Mouse (Mus musculus) cerebellum, adult 2 months (tissue): ENCODE measurements around the gene Ikzf2. TPM values are rescaled to one million over a fixed set of nuclear protein-coding genes. Genes with fewer than 3 reads are reported as not detected.

Experiments
- DNase-seq, 2 experiments: peaks; one replicate each; pipeline ENCODE4 v3.0.0; 2021
- H3K27ac ChIP-seq: fragments of 200-500 bp; 2 replicates; pipeline ENCODE4 v1.5.1; 2012; ENCODE audit warnings: low read length, control low read depth, inconsistent platforms; ENCODE audit not compliant: insufficient read depth
- H3K27me3 ChIP-seq: fragments of 200-500 bp; 2 replicates; pipeline ENCODE4 v1.6.1; 2012; ENCODE audit warnings: inconsistent platforms, mild to moderate bottlenecking, low read length, moderate library complexity; ENCODE audit not compliant: control insufficient read depth, insufficient read depth
- H3K4me1 ChIP-seq: fragments of 200-500 bp; 2 replicates; pipeline ENCODE4 v1.6.1; 2011; ENCODE audit warnings: low read length; ENCODE audit not compliant: control insufficient read depth, insufficient read depth
- H3K4me3 ChIP-seq: fragments of 200-500 bp; replicated peaks from 2 replicates; pipeline ENCODE3; 2011; ENCODE audit warnings: mild to moderate bottlenecking, low read depth, low read length, control low read depth; ENCODE audit not compliant: insufficient read depth
- CTCF ChIP-seq: fragments of 200-500 bp; IDR thresholded peaks from 2 replicates; pipeline ENCODE4 v1.5.1; 2011; ENCODE audit warnings: low read depth, mild to moderate bottlenecking, control low read depth, low read length, moderate library complexity, borderline replicate concordance; ENCODE audit not compliant: insufficient read depth
- POLR2A ChIP-seq: fragments of 200-500 bp; IDR thresholded peaks from 2 replicates; pipeline ENCODE4 v1.6.1; 2011; ENCODE audit warnings: low read length, control low read depth, borderline replicate concordance; ENCODE audit not compliant: insufficient read depth
- WGBS: fragments of 180-500 bp; shearing (Covaris S2); methylation state at CpG from one replicate; pipeline ENCODE4 v1.1.7; 2018; 5-methylcytosine and 5-hydroxymethylcytosine counted together
- polyA plus RNA-seq: library from polyadenylated mRNA; depleted of rRNA; stranded (reverse); fragments of >200 nt; gene quantifications from 2 replicates; pipeline ENCODE4 v1.2.3, GENCODE M21; 2012; rRNA removed

Ikzf2 gene
- polyA plus RNA-seq, 1 experiment = 2.1 TPM

DNA sequence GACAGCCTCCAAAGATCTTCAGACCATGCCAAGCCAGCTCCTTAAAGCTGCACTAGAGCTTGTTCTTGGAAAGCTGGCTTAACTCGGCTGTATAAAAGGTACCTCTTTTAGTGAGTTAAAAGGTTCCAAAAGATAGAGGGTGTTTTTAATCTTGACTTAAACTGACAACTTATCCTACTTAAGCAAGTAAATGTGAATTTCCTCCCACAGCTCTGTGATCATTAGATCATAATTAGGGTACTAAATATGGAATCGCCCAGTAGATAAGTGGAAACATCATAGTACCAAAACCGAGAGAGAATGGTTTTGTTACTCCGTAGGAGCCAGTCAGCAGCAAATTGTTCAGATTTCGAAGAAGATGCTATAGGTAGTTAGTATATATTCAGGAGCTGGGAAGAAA lies 187.4 kb downstream of the Ikzf2 start:
- Histone ChIP-seq H3K4me1 (no peaks in the 10 kb centered on the region), H3K4me3 (no peak overlapping the region), H3K27ac (no peak overlapping the region), H3K27me3 (no peaks in the 10 kb centered on the region)
- no peak for DNase-seq
- WGBS = 91% methylated on average over 5 of the region's 5 CpGs
- TF ChIP-seq CTCF = no peak
- no peak for TF ChIP-seq POLR2A

DNA sequence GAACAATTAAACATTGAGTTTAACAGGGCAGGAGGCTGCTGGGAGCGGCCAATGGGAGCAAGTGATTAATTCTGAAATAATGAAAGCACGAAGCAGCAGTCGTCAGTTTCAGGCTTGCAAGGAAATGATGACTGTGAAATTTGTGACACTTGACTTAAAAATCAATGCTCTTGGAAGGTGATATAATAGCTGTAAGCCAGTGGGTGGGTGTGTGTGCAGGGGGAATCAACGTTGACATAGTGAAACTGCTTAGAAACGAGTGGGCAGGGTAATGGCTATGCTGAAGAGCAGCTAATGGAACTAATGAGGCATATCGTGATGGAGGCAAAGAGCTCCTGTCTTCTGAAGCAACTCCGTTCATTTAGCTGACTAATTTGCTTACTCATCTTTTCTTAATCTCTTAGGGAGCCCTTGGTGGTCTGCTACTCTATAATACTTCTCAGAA lies 188.2 kb downstream of the Ikzf2 start:
- WGBS = 22% methylated on average over 7 of the region's 7 CpGs
- Histone ChIP-seq H3K4me3 (no peak overlapping the region), H3K27me3 (no peaks in the 10 kb centered on the region), H3K27ac (no peak overlapping the region), H3K4me1 (no peaks in the 10 kb centered on the region)
- no peak for TF ChIP-seq CTCF
- TF ChIP-seq POLR2A = no peak
- no peak for DNase-seq

DNA sequence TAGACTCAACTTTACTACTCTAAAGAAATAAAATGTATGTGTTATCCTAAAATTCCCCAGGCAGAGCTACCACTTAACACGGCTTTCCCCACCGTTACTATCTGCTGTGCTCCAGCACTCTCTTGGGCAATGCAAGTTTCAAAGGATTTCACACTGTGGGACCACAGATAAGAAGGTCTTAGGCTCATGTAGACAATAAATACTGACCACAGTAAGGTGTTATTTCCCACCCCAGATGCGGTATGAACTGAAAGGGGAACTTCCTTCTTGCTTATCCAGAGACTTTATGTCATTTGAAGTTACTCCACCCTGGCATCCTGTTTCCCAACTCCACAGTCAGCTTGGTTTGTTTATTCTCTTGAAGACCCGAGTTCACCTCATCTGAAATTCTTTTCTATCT lies 191.0 kb downstream of the Ikzf2 start:
- no peak for DNase-seq
- TF ChIP-seq CTCF = no peak
- TF ChIP-seq POLR2A = no peak
- H3K27me3 ChIP-seq = no peaks in the 10 kb centered on the region
- no peak overlapping the region for H3K4me3 ChIP-seq
- H3K27ac ChIP-seq = no peak overlapping the region
- no peaks in the 10 kb centered on the region for H3K4me1 ChIP-seq
- 86% methylated on average over 4 of the region's 4 CpGs for WGBS

DNA sequence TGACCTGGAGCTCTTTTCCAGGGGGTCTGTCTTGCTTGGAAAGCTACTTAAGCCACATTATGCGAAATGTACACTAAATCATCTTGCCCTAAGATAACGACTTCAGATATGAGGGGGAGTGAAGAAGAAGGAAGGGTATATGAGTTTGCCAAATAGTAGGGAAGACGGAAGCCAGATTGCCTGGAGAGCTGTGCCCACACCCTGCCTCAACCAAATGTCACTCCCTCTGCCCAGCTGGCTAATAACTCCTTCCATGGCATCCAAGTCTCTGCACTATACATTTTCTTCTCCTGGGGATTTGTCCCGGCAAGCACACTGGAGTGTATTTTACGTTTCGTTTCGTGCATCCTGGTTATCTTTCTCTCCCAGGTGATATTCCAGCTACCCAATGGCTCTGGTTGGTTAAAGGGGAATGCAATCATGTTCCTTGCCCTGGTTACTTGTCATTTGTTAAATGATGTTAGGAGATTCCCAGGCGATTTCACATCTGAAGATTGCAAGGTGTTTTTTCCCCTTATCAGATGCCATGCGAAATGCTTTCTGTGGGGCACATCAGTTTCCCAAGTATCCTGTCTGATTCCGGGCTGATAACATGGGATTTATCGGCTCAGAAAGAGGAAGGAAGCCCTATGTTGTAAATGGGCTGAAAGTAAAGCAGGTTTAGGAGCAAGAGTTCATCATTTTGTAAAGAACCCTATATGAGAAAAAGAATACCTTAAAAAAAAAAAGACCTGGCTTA lies 193.6 kb downstream of the Ikzf2 start:
- H3K4me1 ChIP-seq = no peaks in the 10 kb centered on the region
- no peak overlapping the region for H3K4me3 ChIP-seq
- no peak overlapping the region for H3K27ac ChIP-seq
- 44% methylated on average over 11 of the region's 11 CpGs for WGBS
- TF ChIP-seq CTCF = no peak
- no peak for TF ChIP-seq POLR2A
- no peak for DNase-seq
- no peaks in the 10 kb centered on the region for H3K27me3 ChIP-seq

DNA sequence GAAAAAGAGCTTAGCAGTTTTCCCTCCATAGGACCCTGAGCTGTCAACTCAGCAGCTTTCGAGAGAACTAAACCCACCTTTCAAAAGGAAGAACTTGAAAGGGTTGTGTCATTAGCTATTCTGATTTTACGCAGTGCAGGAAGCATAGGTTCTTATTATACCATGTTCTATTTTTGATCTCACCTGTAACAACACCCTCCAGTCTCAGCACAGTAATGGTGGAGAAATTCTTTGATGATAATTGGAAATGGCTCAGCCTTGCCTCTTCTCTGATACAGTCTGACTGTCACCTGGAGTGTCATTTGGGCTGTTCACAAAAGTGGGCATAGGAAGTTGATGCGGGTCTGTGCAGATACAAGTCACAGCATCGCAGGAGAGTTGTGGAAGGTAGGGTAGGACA lies 195.0 kb downstream of the Ikzf2 start:
- WGBS = 96% methylated on average over 4 of the region's 4 CpGs
- no peak overlapping the region for H3K27ac ChIP-seq
- H3K27me3 ChIP-seq = no peaks in the 10 kb centered on the region
- DNase-seq = no peak
- no peaks in the 10 kb centered on the region for H3K4me1 ChIP-seq
- H3K4me3 ChIP-seq = no peak overlapping the region
- TF ChIP-seq CTCF (no peak), POLR2A (no peak)

DNA sequence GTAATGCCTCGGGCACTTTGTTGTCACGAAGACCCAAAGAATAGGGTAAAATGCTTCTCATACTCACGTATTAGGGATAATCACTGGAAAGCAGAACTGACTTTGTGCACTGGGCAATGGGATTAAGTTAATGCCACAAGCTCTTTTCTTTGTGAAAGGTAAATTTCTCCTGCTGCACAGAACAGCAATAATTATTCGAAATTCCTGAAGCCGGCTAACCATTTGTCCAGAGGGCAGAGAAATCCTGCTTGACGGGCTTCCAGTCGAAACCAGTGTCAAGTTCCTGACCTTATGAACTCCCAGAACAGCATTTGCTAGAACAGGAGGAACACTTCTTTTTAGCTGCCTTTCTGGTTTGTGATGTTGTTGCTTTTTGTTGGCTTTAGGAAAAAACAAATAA lies 198.0 kb downstream of the Ikzf2 start:
- WGBS = 85% methylated on average over 7 of the region's 7 CpGs
- Histone ChIP-seq H3K4me3 (no peak overlapping the region), H3K27me3 (no peaks in the 10 kb centered on the region), H3K4me1 (no peaks in the 10 kb centered on the region), H3K27ac (no peak overlapping the region)
- DNase-seq = no peak
- TF ChIP-seq POLR2A (no peak), CTCF (no peak)

DNA sequence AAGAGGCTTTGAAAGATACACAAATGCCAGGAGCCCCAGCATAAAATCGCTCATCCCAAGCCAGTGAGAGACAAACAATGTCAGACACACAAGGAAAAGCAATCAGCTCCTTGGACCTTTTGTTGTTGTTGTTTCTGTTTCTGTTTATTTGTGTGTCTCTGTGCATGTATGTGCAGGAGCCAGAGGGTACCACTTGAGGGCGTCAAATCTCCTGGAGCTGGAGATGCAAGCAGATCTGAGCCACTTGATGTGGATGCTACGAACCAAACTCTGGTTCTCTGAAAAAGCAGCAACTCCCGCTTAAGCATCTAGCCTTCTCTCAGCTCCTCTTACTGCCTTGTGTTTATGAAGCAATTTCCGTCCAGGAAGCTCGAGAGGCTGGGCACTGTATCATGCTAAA lies 198.4 kb downstream of the Ikzf2 start:
- DNase-seq = no peak
- no peak overlapping the region for H3K27ac ChIP-seq
- H3K4me3 ChIP-seq = no peak overlapping the region
- 84% methylated on average over 6 of the region's 6 CpGs for WGBS
- no peak for TF ChIP-seq POLR2A
- no peak for TF ChIP-seq CTCF
- no peaks in the 10 kb centered on the region for H3K4me1 ChIP-seq
- no peaks in the 10 kb centered on the region for H3K27me3 ChIP-seq

Other genes starting within 250 kb of the Ikzf2 start
- gene Spag16, start 139.7 kb upstream of the Ikzf2 start, polyA plus RNA-seq = 0.61 and 1.7 TPM in 2 replicates